Mouse (Mus musculus) left cerebral cortex, adult 9 months (tissue): ENCODE measurements around the gene Stard3.

Source experiments
- DNase-seq, 2 experiments: peaks; one replicate each; pipeline ENCODE4 v3.0.0; 2022; ENCODE audit warnings: low spot score in 2 of 2

Gene Stard3

DNA sequence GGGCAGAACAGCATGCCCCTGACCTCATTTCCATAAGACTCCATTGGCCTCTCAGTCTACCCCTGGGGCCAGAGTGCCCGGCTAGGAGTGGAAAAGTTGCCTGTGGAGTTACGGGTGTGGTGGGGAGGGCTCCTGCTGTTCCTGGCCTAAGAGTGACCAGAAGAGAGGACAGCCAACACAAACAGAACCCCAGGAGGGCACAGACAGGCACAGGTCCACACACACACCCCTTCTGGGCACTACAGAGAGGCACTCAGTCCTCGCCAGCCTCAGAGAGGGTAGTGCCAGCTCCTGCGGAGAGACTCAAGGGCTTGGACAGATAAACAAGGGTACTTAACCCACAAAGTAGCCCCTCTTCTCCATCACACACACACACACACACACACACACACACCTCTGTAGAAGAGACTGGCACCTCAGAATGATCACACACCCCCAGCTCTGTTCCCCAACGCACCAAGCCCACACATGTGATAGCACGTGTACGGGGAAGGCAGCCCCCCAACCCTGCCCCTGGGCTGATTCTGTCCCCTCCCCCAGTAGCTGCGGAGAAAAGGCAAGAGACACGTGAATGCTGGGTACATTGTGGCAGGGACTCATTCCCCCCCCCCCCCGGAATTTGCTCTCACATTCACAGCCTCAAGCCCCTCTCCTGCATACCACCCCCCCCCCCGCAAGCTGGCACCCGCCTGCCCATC is 10.6 kb upstream of the Stard3 start:
- no peak for DNase-seq

DNA sequence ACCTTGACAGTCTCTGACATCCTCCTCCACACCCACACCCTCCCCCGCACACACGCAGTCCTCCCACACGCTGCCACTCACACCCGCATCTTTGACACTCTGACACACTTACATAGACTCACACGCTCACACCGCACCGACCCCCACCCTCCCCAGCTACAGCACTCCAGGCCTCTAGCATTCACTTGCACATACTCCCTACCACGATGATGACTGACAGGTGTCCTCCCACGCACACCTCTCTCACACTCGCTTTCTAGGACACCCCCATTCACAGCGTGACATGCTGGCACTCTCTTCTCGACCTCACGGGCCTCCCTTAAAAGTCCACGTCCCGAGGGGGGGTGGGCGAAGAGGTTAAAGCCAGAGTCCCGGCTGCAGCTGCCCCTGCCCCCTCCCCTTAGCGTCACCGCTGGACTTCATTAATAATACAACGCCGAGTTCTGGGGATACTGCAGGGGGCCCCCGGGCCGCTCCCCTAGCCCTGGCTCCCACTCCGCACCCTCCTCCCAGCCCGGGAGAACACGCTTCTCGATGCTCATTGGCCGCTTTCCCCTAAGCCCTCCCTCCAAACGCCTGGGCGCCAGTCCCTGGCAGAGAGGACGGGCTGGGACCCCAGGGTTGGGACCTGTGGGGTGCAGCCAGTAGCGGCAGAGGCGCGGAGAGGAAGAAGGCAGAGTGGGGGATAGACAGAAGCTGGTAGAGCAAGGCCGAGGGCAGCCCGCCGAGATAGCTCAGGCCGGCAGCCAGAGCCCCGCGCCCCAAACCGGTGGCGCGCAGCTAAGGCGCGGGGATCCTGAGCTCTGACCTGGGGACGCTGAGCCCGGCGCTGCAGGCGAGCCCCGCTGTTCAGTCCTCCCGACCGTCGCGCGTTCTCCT is 9.8 kb upstream of the Stard3 start, which contains the start of gene Ppp1r1b:
TSS of gene Ppp1r1b (plus strand) at position 322 of the 879 bp plus-strand sequence.
- peak; percentile 73 to 77 for DNase-seq

DNA sequence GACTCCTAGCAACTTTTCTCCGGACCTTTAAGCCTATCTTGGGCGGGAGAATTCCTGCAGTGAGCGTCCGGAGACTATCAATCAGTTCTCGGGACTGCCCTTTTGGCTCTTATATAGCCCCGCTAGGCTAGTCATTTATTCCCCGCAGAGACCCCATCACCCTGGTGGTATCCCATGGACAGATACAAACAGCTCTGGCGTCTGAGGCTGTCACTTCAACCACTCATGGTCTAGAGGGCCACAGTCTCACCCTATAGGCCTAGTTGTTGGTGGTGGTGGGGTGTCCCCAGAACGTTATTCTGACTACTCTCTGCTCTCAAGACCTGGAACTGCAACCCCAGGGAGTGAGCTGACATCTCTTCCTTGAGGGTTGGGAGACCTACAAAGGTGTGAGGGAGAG is 8.9 kb upstream of the Stard3 start:
- no peak for DNase-seq

DNA sequence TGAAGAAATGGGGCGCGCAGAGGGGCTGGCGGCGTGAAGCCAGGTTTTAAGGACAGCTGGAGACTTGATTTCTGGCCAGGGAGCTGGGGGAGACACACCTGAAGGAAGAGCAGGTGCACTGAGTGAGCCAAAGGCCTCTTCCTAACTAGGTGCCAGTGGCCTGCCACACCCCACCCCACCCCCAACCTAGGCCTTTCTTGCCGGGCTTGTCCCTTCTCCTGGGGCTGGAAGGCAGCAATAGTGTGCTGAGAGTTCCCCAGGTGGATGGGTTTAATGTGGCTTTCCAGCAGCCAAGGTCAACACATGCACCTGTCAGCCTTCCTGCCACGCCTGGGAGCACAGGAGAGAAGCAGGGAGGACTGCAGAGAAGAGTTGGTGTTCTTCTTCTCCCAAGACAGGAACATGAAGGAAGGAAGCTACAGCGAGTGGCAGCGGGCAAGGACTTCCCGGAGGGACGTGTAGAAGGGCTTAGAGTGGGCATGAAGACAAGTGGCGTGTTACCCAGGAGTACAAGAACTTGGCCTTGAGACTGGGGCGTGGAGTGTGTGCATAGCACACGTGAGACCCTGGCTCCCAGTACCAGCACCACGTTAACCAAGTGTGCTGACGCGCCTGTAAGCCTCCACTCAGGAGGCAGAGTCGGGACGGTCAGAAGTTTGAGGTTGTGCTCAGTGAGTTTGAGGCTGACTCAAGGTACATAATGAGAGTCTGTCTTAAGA is 5.7 kb upstream of the Stard3 start:
- DNase-seq, result no peak

DNA sequence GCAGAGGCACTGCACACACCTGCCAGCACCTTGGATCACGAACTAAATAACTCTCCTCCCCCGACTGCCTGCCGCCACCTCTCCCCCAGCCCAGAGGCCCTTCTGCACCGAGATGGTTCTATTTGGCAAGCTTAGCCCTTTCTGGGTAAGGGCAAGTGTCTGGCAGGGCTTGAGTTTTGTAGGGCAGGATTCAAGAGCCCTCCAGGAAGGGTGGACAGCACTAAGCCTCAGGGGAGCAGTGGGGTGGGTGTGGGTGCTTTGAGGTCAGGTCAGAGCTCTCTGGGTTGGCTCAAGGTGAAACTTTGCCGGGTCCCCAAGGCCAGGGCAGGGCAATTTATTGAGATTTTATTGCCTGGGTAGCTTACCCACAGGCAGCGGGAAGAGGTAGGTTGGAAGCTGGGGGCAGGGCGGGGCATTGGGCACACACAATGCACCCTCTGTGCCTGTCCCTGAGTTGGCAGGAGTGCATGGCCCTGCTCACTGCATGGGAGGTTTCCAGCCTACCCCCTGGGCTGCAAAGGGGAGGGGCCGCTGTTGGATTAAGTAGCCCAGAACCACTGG is 4.4 kb upstream of the Stard3 start:
- peak in 1 of 2 experiments; percentile 70 for DNase-seq

DNA sequence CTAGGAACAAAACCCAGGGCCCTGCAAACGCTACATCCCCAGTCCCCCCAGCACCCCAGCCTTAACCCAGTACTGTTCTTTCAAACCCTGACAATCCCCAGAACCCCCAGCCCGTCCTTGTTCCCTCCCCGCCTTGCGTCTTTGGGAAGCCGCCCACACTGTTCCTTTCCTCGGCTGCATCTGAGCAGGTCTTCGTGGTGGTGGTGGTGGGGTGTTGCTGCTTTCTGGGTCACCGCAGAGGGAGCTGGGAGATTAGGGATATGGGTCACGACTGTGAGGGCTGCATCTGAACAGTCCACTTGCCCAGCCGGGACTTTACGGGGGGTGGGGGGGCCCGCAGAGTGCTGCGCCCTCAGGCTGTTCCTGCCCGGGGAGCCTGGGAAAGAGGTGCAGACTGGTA is 3.7 kb upstream of the Stard3 start:
- DNase-seq, result no peak

DNA sequence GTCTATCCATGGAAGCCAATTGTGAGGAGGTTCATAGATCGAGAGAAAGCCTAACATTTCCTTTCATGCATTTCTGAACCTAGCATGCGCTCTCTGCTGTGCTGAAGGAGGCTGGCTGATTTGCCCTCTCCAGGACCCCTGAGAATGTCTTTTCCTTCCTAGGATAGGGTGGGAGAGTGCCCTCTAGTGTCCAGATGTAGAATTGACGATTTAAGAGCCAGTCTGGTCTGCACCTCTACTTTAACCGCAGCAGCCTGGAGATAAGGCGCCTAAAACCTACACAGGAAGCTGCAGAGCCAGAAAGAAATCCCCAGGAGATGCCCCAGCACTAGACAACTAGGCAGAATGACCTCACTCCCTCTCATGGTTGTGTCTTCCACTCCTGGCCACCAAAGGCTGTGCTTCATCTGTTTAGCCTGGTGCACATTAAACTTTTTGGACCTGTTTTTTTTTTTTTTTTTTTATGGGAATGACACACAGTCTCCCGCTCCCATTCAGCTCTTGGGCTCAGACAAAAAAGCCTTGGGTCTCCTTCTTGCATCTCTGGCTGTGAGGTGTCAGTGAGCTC is 2.4 kb upstream of the Stard3 start:
- peak in 1 of 2 experiments; percentile 74 for DNase-seq

DNA sequence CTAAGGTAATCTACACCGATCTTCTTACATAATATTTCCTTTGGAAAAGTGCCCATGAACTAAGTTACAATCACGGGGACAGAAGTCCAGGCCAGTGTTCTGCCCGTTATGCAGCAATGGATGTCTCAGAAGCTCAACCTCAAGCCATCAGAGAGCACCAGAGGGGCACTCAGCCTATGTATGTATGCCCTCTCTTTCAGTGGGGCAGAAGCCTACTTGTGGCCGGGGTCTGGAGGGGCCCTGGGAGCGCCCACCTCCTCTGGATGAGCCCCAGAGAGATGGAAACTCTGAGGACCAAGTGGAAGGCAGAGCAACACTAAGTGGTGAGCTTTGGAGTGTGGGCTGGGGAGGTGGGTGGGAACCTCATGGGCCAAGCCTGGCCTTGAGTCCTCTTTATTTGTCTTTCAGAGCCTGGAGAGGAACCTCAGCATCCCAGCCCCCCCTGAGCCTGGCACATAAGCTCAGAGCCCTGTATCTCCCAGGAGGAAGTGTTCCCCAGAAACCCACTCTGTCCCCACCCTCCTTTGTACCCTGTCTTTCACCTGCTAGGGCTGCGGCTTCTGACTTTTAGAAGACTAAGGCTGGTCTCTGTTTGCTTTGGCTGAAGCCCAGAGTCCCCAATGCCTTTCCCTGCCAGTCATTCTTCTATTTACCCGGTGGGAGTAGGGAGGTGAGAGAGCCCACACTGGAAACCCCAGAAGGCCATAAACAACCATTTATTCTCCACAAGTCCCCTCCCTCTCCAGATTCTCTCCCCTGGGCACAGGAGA is 1.4 kb upstream of the Stard3 start:
- DNase-seq, result no peak

DNA sequence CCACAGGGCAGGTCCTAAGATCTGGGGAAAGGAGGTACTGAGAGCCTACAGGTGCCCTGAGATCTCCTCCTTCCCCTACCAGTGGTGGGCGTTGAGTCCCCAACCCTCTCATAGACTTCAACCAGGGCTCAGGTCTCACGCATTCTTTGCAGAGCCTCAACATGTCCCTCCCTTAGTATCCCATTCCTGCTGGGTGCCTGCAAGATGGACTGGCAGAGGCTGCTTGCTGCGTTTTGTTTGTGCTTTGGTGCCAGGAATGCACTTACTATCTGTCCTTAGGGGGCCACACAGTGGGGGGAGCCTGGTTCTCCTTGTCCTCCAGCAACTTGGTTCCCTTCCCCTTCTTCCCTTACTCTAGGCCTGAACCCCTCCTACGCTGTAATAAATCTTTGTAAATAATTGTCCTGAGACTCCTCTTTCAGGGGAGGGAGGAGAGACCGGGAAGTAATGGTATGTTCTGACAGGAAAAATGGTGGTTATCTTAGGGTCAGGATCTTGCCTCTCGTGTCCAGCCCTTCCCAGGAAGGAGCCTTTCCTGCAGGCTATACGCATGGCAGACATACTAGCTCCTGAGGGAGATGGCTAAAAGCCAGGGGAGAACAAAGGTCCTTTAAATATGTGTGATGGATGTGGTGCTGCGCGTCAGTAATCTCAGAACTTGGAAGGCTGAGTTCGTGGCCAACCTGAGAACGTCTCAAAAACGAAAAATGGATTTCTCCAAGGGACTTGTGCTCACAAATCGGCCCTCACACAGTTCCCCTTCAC is 590 bp upstream of the Stard3 start:
- no peak for DNase-seq

DNA sequence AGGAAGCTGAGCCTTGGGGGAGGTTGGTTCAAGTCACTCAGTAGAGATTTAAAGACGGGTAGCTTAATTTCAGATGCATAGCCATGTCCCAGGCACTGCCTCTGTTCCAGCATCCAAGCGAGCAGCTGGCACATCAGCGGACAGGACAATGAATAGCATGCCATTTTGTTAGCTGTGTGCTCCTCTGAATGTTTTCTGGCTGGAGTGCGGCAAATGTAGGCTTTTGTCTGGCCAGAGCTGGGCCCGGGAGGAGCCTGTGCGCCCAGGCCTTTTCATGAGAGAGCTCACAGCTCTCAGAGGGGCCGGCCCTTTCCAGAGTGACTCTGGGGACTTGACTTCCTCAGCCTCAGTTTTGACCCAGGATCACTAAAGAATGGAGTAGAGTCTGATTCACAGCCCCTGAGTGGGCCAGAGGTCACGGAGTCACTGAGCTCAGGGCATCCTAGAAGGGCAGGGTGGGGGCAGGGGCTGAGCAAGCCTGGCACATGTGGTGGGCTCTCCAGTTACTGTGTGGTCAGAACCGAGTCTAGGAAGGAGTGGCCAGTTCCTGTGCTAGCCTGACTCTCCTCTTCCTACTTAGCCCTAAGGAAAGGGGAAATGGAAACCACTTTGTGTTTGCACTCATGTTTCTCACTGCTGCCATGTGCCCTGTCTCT is 2.8 kb downstream of the Stard3 start:
- no peak for DNase-seq

DNA sequence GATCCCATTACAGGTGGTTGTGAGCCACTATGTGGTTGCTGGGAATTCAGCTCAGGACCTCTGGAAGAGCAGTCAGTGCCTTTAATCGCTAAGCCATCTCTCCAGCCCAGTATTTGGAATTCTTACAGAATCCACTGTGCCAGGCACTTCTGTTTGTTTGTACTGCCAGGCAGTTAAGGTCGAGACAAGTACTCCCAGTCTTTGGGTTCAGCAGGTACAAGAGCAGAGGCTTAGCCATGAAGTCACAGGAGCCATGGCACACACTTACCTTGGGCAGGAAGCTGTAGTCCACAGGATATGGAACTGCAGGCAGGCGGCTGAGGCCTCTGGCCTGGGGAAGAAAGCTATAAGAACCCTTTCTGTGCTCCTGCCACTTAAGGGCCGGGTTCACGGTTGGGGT is 5.6 kb downstream of the Stard3 start:
- DNase-seq, result no peak

DNA sequence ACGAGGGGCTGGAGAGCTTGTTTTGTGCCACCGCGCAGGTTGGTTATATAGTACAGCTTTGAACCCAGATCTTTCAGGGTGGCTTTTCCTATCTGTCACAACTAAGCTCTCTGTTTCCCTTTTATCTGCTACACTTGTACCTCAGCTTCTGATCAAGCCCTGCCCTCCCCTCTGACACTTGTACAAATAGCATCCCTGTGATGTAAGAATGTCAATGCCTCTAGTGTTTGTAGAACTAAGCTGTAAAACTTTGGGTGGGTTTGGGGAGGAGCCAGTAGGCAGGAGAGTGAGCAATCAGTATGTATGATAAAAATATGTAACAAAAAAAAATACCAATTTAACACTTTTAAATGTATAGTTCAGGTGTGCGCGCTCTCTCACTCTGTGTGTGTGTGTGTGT is 6.2 kb downstream of the Stard3 start:
- DNase-seq, result no peak

DNA sequence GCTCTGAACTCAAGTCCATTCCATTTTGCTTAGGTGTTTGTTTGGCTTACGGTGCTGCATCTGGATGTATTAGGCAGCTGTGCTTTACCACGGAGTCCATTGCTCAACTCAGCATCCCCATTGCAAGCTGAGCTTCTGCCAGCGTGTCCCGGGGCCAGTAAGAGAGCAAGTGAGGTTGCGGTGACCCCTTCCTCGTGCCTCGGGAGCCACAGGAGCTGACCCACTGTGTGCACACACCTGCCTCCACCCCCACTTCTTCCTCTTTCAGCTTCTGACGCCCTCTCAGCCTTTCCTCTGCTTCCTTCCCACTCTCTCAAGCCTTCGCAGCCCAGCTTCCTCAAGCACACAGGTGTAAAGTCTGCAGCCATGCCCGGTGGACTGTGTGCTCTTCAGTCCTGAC is 8.1 kb downstream of the Stard3 start:
- no peak for DNase-seq

DNA sequence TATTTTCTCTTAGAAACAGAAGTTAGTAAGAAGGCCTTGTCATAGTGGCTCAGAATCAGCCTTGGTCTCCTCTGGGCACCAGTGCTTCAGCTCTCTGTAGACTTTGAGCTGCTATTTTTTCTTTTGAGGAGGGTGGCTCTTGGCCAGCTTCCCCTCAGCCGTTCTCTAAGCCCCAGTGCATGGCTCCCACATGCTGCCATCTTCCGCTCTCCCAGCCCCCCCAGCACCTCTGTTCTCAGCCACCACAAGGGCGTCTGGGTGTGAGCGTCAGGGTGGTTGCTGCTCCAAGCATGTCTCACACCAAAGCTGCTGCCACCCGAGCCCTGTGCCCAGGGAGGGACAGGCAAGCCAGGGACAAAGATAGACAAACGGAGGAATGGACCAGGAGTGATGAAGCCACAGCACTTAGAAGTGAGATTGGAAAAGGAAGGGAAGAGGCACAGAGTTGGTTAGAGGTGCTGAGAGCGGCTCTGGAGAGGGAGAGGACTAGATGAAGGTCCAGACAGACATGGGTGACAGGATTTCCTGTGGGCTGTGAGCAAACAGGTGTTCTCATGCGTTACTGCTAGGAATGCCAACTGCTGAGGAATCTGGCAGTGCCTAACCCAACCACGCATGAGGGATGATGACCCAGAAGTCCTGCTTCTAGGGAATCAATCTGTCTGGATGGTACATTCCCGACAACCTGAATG is 9.1 kb downstream of the Stard3 start:
- DNase-seq, result peak in 1 of 2 experiments; percentile 65

DNA sequence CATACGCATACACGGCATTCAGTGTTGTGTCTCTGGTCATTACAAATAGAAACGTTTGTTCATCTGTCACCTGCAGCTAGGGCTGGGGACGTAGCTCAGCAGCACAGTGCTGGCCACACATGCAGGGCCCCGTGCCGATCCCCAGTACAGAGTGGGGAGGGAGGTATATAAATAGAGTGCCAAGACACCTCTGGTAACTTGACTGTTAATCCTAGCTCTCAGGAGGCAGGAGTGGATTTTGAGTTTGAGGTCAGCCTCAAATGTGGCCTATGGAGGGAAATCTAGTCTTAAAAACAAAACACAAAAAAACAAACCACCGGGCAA is 9.7 kb downstream of the Stard3 start:
- no peak for DNase-seq

DNA sequence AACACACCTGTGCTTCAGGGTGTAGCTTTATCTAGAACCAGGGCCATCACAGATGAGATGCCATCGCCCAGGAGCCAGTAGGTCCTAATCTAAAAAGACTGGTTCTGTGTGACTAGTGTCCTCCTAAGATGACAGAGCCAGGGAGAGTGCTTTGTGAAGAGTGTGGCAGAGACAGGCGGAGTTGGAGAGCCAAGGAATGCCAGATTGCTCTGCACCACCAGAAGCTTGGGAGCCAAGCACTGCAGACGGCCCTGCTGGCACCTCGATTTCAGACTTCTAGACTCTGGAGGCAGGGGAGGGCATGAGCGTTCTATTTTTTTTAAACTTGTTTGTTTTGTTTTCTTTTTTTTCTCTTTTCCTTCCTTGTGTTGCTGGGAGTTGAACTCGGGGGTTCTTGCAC is 11.2 kb downstream of the Stard3 start:
- DNase-seq, result no peak

DNA sequence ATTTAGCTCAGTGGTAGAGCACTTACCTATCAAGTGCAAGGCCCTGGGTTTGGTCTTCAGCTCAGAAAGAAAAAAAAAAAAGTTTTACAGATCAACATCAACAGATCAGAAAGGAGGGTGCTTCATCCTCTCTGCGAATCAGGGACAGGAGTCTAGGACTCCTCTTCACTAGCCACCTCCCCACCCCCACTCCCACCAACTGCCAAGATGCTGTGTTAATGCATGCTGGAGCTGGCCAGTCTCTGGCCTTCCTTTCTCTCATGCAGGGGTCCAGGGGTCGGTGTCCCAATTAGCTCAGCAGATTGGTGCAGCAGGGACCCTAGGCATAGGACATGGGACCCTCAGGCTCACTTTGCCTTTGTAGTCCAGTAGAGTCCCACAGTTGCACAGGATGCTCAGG is 12.4 kb downstream of the Stard3 start:
- no peak for DNase-seq

DNA sequence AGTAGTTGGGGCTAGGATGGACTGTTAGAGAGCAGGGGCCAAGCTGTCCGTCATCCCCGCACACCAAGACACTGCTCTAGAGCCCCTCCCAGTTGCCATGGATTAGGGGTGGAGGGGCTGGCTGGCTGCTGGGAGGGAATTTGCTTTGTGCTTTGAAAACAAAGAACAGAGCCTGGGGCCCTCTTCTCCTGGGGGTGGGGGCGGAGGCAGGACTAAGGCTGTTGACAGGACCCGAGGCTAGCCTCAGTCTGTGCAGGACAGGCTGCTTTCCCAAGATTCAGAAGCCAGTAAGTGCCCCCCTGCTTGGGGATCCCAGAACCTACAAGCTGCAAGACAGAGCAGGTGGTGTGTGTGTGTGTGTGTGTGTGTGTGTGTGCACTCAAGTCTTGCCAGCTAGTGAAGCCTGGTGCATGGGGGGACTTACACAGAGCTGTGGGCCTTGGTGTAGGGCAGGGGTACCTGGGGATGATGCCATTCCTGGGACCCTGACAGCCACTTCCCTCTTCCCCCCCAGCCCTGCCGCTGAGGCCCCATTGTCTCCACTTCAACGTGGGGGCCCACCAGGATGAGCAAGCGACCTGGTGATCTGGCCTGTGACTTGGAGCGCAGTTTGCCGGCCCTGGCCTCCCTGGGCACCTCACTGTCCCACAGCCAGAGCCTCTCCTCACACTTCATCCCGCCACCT is 13.5 kb downstream of the Stard3 start:
- no peak for DNase-seq

DNA sequence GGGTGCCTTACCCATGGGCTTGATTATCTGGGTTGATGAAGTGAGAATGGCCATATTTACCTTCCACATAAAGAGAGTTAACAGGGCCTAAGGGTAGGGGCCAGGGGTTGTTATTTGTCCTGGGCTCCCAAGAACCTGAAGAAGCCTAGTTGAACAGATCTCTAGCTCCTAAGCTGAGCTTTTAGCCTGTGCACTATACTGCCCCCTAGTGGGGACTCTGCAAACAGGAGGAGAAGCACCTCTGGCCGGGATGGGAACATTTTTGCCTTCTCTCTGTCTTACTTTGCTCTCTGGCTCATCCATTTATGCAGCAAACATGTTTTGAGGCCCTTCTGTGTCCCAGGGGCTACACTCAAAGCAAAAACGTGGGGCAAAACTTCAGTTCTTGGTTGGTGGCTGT is 14.2 kb downstream of the Stard3 start:
- DNase-seq, result peak in 1 of 2 experiments; percentile 67
